Mouse (Mus musculus) kidney, postnatal 4 days (tissue): ENCODE measurements around the gene Tnfrsf13c.
"Not testable (repeated sequence)": the region's sequence is repeated elsewhere in the genome, so short reads cannot be mapped to it uniquely, and the experiment has no call there.

ENCODE experiments used
- DNase-seq, 2 experiments: peaks; one replicate each; pipeline ENCODE4 v3.0.0; 2021; ENCODE audit warnings: mixed read lengths in 2 of 2

The Tnfrsf13c gene

GRCm38 (mm10) chr15:82223657-82224601 is at the start of gene Tnfrsf13c:
TSS of gene Tnfrsf13c (minus strand) at chr15:82224369.
- DNase-seq: peak; percentile 42 to 52

- no peak for DNase-seq
Observed at GRCm38 (mm10) chr15:82272295-82272694, 48.1 kb upstream of the Tnfrsf13c start.

- peak; percentile 90 for DNase-seq
Observed at GRCm38 (mm10) chr15:82271201-82271600, 47.0 kb upstream of the Tnfrsf13c start.

- DNase-seq: no peak
Observed at GRCm38 (mm10) chr15:82268783-82269182, 44.6 kb upstream of the Tnfrsf13c start.

GRCm38 (mm10) chr15:82268185-82268584 is 44.0 kb upstream of the Tnfrsf13c start:
- no peak for DNase-seq

GRCm38 (mm10) chr15:82266356-82266755 is 42.2 kb upstream of the Tnfrsf13c start:
- peak; percentile 84 to 85 for DNase-seq

- DNase-seq: peak; percentile 87 to 90
Observed at GRCm38 (mm10) chr15:82259510-82259909, 35.3 kb upstream of the Tnfrsf13c start.

GRCm38 (mm10) chr15:82255944-82256383 is 31.8 kb upstream of the Tnfrsf13c start:
- DNase-seq: no peak

- DNase-seq: no peak
Observed at GRCm38 (mm10) chr15:82255248-82255647, 31.1 kb upstream of the Tnfrsf13c start.

GRCm38 (mm10) chr15:82252097-82252496 is 27.9 kb upstream of the Tnfrsf13c start, which contains the start of gene 1500009C09Rik:
TSS of gene 1500009C09Rik (plus strand) at chr15:82252397.
- no peak for DNase-seq

GRCm38 (mm10) chr15:82251579-82251978 is 27.4 kb upstream of the Tnfrsf13c start:
- no peak for DNase-seq

GRCm38 (mm10) chr15:82247131-82247776 is 23.1 kb upstream of the Tnfrsf13c start:
- no peak for DNase-seq

- DNase-seq: not testable (repeated sequence)
Observed at GRCm38 (mm10) chr15:82244805-82245161, 20.6 kb upstream of the Tnfrsf13c start.

- peak; percentile 96 to 97 for DNase-seq
Observed at GRCm38 (mm10) chr15:82244115-82244804, 20.1 kb upstream of the Tnfrsf13c start, which contains the start of gene Cenpm. TSS of gene Cenpm (minus strand) at chr15:82244748.

GRCm38 (mm10) chr15:82243742-82244114 is 19.6 kb upstream of the Tnfrsf13c start:
- no peak for DNase-seq

- no peak for DNase-seq
Observed at GRCm38 (mm10) chr15:82243311-82243710, 19.1 kb upstream of the Tnfrsf13c start.

GRCm38 (mm10) chr15:82236565-82236964 is 12.4 kb upstream of the Tnfrsf13c start:
- DNase-seq: peak; percentile 86 to 87

- DNase-seq: no peak
Observed at GRCm38 (mm10) chr15:82235661-82236060, 11.5 kb upstream of the Tnfrsf13c start.

GRCm38 (mm10) chr15:82232651-82233050 is 8.5 kb upstream of the Tnfrsf13c start:
- no peak for DNase-seq

GRCm38 (mm10) chr15:82231591-82232378 is 7.6 kb upstream of the Tnfrsf13c start:
- DNase-seq: no peak

- DNase-seq: no peak
Observed at GRCm38 (mm10) chr15:82231100-82231499, 6.9 kb upstream of the Tnfrsf13c start.

GRCm38 (mm10) chr15:82230098-82230611 is 6.0 kb upstream of the Tnfrsf13c start:
- DNase-seq: no peak
